Mouse (Mus musculus) A20 (cell line): ENCODE results near the gene Cntfr.

Source experiments
- DNase-seq: peaks from one replicate; pipeline ENCODE4 v3.0.0-alpha.2; 2011; ENCODE audit warnings: low read depth, low spot score

Gene Cntfr

DNA sequence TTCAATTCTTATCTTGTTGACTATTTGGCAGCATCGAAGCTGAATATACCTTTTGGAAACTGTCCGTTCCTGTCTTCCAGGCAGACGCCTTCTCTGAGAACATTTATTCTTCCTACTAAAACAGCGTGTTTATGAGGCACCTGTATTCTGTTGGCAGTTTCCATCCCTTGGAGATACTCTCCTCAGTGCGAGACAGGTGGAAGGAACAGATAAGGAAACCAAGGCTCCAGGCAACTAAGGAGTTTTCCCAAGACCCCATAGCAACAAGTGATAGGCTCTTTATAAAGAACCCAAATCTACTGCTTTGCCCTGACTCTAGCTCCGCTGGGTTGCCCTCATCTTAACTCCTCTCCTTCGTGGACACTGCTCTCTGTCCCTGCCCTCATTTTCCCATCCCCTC lies 48.3 kb downstream of the Cntfr start:
- no peak for DNase-seq

GRCm38 (mm10) chr4:41648157-41648556 lies 48.7 kb downstream of the Cntfr start:
- DNase-seq = no peak

DNA sequence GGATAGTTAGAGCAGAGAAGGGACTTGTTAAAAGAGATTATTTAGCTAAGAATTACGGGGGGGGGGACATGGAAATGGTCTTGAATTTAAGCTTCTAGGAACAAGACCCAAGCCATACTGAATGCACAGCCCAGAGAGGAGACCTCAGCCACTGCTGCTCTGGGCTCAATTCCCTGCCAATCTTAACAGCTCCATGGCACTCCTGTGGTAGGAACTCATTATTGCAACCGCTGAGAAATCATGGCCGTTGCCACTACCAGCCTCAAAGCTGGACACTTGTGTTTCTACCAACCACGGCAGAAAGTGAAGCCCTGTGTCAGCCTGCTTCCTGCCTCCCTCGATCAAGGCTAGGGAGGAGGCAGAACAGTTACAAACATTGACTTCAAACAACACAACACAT lies 51.4 kb downstream of the Cntfr start:
- DNase-seq = no peak

DNA sequence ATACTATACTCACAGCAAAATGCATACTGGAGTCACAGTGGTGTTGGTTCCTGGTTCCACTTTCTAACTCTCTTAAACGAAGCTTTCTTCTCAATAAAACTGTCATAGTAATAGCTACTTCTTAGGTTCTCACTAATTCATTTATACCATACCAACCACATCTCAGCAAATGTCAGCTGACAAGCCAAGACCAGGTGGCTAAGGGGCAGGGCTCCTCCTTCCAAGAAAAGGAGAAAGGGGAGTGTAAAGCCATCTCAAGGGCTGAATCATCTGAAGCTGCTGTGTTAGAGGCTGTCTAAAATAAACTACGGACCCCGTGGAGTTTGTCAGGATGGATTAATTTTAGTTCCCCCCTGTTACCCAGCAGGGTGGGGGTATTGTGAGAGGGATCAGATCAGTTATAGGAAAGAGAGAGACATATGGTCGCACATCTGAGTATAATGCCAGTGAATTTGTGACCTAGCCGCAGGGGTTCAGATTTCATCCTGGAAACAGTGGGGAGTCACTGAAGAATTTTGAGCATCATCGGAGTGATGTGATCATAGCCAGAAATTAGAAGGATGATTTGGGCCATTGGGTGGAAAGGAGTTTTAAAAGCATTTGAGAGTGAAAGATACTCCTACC lies 55.6 kb downstream of the Cntfr start:
- DNase-seq = no peak

- DNase-seq = peak; percentile 89
Measured at GRCm38 (mm10) chr4:41639913-41640507, 56.9 kb downstream of the Cntfr start, which contains the start of gene Enho. Enho (minus strand) TSS chr4:41640324.

DNA sequence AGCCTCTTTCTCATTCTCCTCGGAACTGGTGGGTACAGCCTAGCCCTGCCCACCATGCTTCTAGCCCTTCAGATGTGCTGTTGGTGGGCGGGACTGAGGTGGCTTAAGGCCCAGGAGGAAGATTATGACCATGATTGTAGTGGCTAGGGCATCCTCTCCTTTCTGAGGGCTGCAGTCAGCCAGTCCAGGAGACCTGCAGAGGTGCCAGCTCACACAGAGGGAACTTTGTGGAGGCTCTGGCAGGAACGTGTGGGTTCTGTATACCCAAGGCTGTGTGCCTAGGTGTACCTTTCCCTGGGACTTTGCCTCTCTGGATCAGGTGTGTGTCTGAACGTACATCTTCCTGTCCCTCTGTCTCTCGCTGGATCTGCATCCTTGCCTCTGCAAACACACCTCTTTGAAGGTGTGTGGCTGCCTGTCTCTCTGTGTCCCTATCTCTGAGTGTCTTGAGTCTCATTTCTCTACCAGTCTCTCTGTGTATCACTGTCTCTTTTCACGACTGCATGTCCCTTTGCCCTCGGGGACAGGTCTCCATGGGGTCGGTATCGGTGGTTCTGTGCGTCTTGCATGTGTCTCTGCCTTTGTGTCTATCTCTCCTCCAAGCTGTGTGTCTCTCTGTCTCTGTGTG lies 57.6 kb downstream of the Cntfr start:
- DNase-seq = peak; percentile 17

- no peak for DNase-seq
Measured at GRCm38 (mm10) chr4:41638828-41639213, 58.1 kb downstream of the Cntfr start.

DNA sequence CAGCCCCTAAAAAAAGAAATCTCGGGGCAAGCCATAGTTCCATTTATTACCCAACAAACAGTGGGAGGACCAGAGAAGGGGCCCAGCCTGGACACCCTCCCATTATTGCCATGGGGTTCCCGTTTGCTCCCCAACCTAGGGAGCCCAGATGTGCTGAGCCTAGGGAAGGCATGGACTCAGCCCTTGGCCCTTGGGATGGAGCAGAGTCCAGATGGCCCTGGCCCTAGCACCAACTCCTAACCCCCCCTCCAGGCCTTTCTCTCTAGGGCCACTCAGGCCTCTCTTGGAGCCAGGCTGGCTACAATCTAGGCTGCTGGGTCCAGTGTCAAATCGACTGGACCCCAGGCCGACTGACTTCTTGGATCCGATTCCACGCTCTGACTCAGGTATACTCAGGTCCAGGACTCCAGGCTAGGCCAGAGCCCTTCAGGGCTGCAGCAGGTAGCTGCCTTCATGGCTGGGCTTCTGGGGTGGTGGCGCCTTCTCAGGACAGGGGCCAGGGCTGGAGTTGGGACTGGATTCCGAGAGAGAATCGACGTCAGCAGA lies 58.6 kb downstream of the Cntfr start:
- no peak for DNase-seq

- DNase-seq = no peak
Measured at GRCm38 (mm10) chr4:41636882-41637635, 59.8 kb downstream of the Cntfr start.

GRCm38 (mm10) chr4:41636366-41636765 lies 60.5 kb downstream of the Cntfr start:
- no peak for DNase-seq

DNA sequence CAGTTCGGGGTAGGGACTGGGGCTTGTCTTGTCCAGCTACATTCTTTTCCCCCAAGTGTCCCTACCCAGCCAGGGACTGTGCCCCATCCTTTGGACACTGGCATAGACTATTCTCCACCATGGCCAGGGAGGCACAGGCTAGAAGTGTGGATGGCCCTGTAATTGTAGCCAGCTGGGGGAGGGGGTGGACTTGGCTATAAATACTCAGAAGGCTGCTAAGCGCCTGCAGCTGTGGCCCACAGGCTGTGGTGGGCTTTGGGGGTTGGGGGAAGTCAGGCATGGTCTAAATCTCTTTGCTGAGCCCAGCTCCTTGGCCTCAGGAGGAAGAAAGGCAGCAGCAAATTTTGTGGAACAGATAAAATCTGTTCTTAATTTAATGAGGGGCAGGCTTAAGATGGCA lies 61.0 kb downstream of the Cntfr start:
- no peak for DNase-seq

- no peak for DNase-seq
Measured at GRCm38 (mm10) chr4:41635224-41635623, 61.7 kb downstream of the Cntfr start.

GRCm38 (mm10) chr4:41634631-41635030 lies 62.3 kb downstream of the Cntfr start:
- no peak for DNase-seq

DNA sequence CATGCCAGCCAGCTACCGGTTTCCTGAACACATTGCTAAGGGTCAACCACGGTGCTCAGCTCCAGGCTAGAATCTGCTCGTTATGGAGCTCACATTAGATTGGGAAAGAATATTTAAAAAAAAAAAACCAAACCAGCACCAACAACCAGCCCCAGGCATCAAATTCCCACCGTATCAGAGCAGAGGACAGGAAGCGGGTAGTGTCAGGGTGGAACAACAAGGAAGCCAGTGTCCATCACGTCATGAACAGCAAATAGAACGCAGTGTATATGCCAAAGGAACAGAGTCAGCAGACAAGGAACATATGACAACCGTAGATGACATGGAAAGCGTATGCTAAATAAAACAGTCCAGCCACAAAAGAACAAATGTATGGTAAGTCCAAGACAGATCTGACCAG lies 63.9 kb downstream of the Cntfr start:
- no peak for DNase-seq

DNA sequence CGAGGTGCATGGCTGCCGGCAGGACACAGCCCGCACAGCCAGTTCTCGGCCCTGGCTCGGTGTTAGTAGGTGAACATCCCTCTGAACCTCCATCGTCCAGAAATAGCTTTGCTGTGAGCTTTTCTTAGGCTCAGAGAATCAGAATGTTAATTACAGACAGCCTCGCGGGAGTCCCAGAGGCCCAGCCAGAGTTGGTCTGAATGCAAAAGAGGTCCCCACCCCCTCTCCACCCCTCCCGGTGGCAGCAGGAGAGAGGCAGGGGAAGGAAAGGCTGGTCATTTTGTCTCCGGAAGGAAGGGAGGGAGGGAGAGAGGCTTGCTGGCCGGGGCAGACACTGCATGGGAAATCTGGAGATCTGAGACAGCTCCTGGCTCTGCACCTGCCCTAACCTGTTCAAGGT lies 65.5 kb downstream of the Cntfr start:
- no peak for DNase-seq

GRCm38 (mm10) chr4:41630196-41630595 lies 66.7 kb downstream of the Cntfr start:
- DNase-seq = no peak

GRCm38 (mm10) chr4:41628202-41628927 lies 68.5 kb downstream of the Cntfr start:
- DNase-seq = peak; percentile 88

GRCm38 (mm10) chr4:41622071-41622470 lies 74.8 kb downstream of the Cntfr start:
- DNase-seq = no peak

- no peak for DNase-seq
Measured at GRCm38 (mm10) chr4:41618916-41619746, 77.8 kb downstream of the Cntfr start.
